Mouse (Mus musculus) adrenal gland, adult 8-10 months (tissue): ENCODE results near the gene Piga. TPM values are rescaled to one million over a fixed set of nuclear protein-coding genes. Genes with fewer than 3 reads are reported as not detected.

Experiments used
- DNase-seq: peaks from one replicate; pipeline ENCODE4 v3.0.0; 2022
- total RNA-seq, 4 experiments: library from RNA; stranded (reverse); gene quantifications; 2 replicates each; pipeline ENCODE4 v1.2.4; 2022

Piga gene
- total RNA-seq, 4 experiments from 2014 or later, result 7.0 to 13.9 (median 9.7) TPM

GRCm38 (mm10) chrX:164432682-164433081, 13.1 kb downstream of the Piga start:
- no peak for DNase-seq

DNA sequence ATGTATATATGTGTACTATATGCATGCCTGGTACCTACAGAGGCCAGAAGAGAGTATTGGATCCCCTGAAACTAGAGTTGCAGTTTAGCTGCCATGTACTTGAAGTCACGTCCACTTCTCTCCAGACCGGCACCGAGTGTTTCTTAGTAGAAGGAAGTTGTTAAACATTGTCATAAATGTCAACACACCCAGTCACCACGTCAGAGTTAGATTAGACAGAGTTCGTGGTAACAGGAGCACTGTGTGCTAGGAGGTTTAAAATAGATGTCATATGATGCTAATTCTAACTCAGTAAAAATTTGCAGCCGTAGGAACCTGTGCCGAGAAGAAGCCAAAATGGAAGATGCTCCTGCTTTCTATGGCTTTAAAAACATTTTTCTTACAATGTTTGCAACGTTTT, 17.1 kb downstream of the Piga start, which contains the start of gene Asb11:
TSS of gene Asb11 (plus strand) at position 286 of the 400 bp plus-strand sequence.
- DNase-seq, result no peak

- DNase-seq, result no peak
These were observed 19.9 kb downstream of the Piga start for GRCm38 (mm10) chrX:164439462-164439861.

DNA sequence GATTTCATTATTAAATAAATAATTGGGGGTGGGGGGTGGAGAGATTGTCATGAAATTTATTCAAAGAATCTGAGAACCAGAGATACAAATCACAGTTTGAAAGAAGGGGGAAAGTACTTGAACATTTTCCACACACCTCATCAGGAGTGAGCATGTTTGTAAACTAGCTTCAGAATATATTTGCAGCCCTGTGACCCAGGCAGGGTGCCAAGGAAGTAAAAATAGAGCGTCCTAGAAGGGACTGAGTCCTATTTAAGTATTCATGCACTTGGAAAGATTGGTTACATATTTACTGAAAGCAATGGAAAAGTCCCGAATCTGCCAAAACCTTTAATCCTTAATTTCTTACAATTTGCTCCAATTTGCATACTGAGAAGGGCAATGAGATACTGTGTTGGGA, 20.6 kb downstream of the Piga start:
- no peak for DNase-seq

DNA sequence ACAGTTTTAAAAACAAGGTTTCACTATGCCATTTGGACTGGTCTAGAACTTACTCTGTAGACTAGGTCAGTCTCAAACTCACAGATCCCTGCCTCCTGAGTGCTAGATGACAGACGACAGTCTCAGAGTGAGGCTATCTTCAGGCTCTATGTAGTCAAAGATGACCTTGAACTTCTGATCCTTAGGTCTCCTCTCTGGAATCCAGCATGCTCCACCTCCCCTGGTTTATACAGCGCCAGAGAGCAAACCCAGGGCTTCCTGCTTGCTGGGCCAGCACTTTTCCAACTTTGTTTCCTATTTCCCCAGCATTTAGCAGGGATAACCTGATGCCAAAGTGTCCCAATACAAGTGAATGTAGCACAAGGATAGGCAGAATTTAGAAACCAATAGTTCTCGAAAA, 21.1 kb downstream of the Piga start:
- no peak for DNase-seq

- peak; percentile 43 for DNase-seq
These were observed 21.7 kb downstream of the Piga start for GRCm38 (mm10) chrX:164441306-164441705.

GRCm38 (mm10) chrX:164445601-164446000, 26.0 kb downstream of the Piga start:
- no peak for DNase-seq

- no peak for DNase-seq
These were observed 26.5 kb downstream of the Piga start for GRCm38 (mm10) chrX:164446106-164446551.

DNA sequence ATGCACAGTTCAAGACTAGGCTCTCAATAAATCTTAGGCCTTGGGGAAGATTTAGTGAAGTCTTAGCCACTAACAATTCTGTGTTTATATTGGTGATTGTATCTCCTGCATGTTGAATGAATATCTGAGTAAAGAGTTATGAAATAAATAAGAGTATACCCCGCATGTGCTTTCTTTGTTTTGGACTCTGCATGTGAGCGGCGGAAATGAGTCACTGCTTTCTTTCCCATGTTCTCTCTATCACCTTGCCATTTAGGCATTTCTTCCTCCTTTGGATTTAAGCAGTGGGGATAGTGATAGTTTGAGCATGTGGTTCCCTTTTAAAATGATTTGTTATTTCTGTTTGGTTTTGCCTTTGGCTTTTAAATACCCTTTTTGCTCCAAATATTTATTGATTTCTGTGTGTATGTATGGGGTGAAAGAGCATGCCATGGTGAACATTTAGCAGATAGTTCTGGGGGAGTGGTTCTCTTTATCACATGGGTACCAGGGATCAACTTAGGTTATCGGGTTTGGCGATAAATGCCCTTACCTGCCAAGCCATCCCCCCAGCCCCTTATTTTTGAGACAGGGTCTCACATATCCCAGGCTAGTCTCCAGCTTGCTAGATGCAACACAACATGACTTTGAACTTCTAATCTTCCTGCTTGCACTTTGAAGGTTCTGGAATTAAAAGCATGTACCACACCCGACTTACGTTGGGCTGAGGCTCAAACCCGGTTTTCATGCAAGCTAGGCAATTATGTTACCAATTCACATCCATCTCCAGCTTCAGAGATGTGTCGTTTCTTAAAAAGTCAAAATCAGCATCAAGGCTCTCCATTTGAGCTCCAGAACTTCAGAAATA, 27.5 kb downstream of the Piga start:
- no peak for DNase-seq

- no peak for DNase-seq
These were observed 28.1 kb downstream of the Piga start for GRCm38 (mm10) chrX:164447682-164448071.

GRCm38 (mm10) chrX:164449201-164449600, 29.6 kb downstream of the Piga start:
- no peak for DNase-seq

GRCm38 (mm10) chrX:164459205-164459878, 39.8 kb downstream of the Piga start:
- no peak for DNase-seq

Other genes with a start within 250 kb of the Piga start
- under 1 TPM; 0.10 to 0.56 (median 0.36) TPM for gene Bmx, start 161.6 kb upstream of the Piga start, total RNA-seq
- gene Pir, start 150.4 kb upstream of the Piga start, total RNA-seq, result 10 to 100 TPM in 1 of 4 experiments, 1 to 10 TPM in 3; 4.8 to 11.3 (median 6.8) TPM
- 10 to 100 TPM; 36.0 to 54.5 (median 44.3) TPM for gene Vegfd, start 46.4 kb upstream of the Piga start, total RNA-seq
- under 1 TPM; 0.29 to 0.66 (median 0.33) TPM for gene Asb11, start 17.2 kb downstream of the Piga start, total RNA-seq
- under 1 TPM in 1 of 4 experiments, not detected in 3; 0.27 TPM for gene Asb9, start 86.5 kb downstream of the Piga start, total RNA-seq